Mouse (Mus musculus): ENCODE data around the gene Il6st. TPM values are rescaled to one million over a fixed set of nuclear protein-coding genes. Genes with fewer than 3 reads are reported as not detected.

The Il6st gene
- polyA plus RNA-seq (2017; shearing (Covaris generic)): 108 TPM

DNA sequence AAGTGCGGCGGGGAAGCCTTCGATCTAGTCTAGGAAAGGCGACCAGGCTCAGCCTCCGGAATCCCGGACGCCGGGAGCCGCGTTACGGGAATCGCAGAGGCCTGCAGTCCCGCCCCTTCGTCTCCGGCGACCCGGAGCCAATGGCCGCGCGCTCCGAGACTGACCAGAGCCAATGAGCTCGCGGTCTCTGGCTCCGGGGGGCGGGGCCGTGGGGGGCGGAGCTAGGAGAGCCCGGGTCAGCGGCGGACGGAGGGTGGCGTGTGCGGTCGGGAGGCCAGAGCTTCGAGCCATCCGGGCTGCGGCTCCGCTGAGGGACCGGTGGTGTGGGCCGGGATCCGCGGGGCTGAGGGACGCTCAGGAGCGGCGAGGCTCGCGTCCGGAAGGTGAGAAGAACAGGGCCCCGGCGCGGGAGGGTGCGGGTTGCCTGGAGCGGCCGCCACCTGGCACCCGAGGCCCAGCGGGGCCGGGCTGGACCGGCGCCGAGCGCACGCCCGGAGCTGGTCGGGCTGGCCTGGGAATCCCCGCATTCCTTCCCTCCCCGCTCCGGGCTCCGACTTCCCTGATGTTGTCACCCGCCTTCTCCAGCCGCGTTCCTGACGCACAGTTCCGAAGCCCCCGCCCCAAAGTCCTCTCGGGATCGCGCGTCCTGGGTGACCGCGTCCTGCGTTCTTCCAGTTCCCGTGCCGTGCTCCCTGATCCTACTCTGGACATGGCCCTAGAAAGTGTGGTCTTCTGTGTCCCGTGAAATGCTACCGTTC, at the start of gene Il6st:
Gene Il6st (plus strand): TSS at position 203 of the 758 bp plus-strand sequence.

Other genes with a start within 250 kb of the Il6st start
- gene Ankrd55, start 175.6 kb upstream of the Il6st start, polyA plus RNA-seq (2017; shearing (Covaris generic)): 1.1 TPM
- gene Il31ra, start 130.3 kb downstream of the Il6st start, polyA plus RNA-seq (2017; shearing (Covaris generic)): not detected
- gene Ddx4, start 188.4 kb downstream of the Il6st start, polyA plus RNA-seq (2017; shearing (Covaris generic)): not detected
- 25.3 TPM for gene Slc38a9, start 196.7 kb downstream of the Il6st start, polyA plus RNA-seq (2017; shearing (Covaris generic))